Mouse (Mus musculus): ENCODE results near the gene Rictor. TPM values are rescaled to one million over a fixed set of nuclear protein-coding genes. Genes with fewer than 3 reads are reported as not detected.

Gene Rictor
- polyA plus RNA-seq, 1 experiment from 2014 or later: 13.5 TPM

GRCm38 (mm10) chr15:6723338-6723737 lies 15.2 kb downstream of the Rictor start:
- no peaks in the 10 kb centered on the region for H3K36me3 ChIP-seq (ENCODE audit: control insufficient read depth, insufficient read depth)
- H3K27ac ChIP-seq (ENCODE audit: low read depth, low read length): no peak overlapping the region
- no peaks in the 10 kb centered on the region for H3K27me3 ChIP-seq (replicated peaks; ENCODE audit: control insufficient read depth, insufficient read depth, low read length)
- peaks cover 3% of the 10 kb centered on the region; the same call in 1 of the 2 replicates for H3K9me3 ChIP-seq (ENCODE audit: control insufficient read depth)
- no peak for ATAC-seq
- H3K4me3 ChIP-seq (ENCODE audit: low read depth, low read length): no peak overlapping the region
- no peak overlapping the region for H3K9ac ChIP-seq (ENCODE audit: low read depth, low read length)
- no peaks in the 10 kb centered on the region for H3K4me1 ChIP-seq (replicated peaks; ENCODE audit: control insufficient read depth, insufficient read depth, low read length)
- peak; percentile 37; the same call in 1 of the 2 replicates for TF ChIP-seq CTCF (IDR thresholded peaks at IDR 0.05; ENCODE audit: low read depth)
- H3K4me2 ChIP-seq (replicated peaks; ENCODE audit: low read depth): no peak overlapping the region

GRCm38 (mm10) chr15:6724442-6724841 lies 16.3 kb downstream of the Rictor start:
- Histone ChIP-seq H3K9me3 (ENCODE audit: control insufficient read depth) (peaks cover 3% of the 10 kb centered on the region; the same call in 1 of the 2 replicates), H3K4me2 (replicated peaks; ENCODE audit: low read depth) (no peak overlapping the region), H3K27me3 (replicated peaks; ENCODE audit: control insufficient read depth, insufficient read depth, low read length) (no peaks in the 10 kb centered on the region), H3K9ac (ENCODE audit: low read depth, low read length) (no peak overlapping the region), H3K4me1 (replicated peaks; ENCODE audit: control insufficient read depth, insufficient read depth, low read length) (no peaks in the 10 kb centered on the region), H3K4me3 (ENCODE audit: low read depth, low read length) (no peak overlapping the region), H3K36me3 (ENCODE audit: control insufficient read depth, insufficient read depth) (no peaks in the 10 kb centered on the region), H3K27ac (ENCODE audit: low read depth, low read length) (no peak overlapping the region)
- no peak for ATAC-seq
- 84% methylated on average over 1 of the region's 1 CpGs for WGBS
- no peak for TF ChIP-seq CTCF (IDR thresholded peaks at IDR 0.05; ENCODE audit: low read depth)

DNA sequence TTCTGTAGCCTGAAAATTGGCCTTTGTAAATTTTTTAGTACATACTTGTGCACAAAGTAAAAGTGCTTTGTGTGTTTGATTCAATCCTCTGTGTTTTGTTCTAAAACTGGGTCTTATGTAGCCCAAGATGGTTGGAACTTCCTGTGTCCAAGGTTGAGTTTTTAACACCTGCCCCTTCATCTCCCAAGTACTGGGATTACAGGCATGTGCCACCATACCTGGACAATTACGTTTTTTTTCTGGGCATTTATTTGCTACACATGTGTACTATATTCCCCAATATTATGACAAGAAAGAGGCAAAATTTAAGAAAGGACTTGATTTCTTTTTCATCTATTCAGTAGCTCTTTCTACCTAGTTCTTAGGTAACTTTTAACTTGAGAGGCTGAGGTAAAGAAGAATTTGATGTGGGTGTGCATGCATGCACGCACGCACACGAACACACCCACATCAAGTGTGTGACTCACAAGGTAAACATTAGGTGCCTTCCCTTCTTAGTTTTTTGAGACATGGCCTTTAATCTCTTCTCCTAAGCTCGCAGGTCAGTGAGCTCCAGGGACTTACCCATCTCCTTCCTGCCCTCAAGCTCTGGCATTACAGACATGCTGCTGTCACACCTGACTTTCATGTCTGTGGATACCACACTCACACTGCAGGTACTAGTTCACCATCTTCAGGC lies 18.1 kb downstream of the Rictor start:
- H3K27me3 ChIP-seq (replicated peaks; ENCODE audit: control insufficient read depth, insufficient read depth, low read length): no peaks in the 10 kb centered on the region
- H3K4me2 ChIP-seq (replicated peaks; ENCODE audit: low read depth): no peak overlapping the region
- no peak overlapping the region for H3K9ac ChIP-seq (ENCODE audit: low read depth, low read length)
- TF ChIP-seq CTCF (IDR thresholded peaks at IDR 0.05; ENCODE audit: low read depth): no peak
- no peaks in the 10 kb centered on the region for H3K36me3 ChIP-seq (ENCODE audit: control insufficient read depth, insufficient read depth)
- ATAC-seq: no peak
- WGBS: 44% methylated on average over 5 of the region's 5 CpGs
- H3K27ac ChIP-seq (ENCODE audit: low read depth, low read length): no peak overlapping the region
- no peaks in the 10 kb centered on the region for H3K9me3 ChIP-seq (ENCODE audit: control insufficient read depth)
- no peak overlapping the region for H3K4me3 ChIP-seq (ENCODE audit: low read depth, low read length)
- H3K4me1 ChIP-seq (replicated peaks; ENCODE audit: control insufficient read depth, insufficient read depth, low read length): no peaks in the 10 kb centered on the region

DNA sequence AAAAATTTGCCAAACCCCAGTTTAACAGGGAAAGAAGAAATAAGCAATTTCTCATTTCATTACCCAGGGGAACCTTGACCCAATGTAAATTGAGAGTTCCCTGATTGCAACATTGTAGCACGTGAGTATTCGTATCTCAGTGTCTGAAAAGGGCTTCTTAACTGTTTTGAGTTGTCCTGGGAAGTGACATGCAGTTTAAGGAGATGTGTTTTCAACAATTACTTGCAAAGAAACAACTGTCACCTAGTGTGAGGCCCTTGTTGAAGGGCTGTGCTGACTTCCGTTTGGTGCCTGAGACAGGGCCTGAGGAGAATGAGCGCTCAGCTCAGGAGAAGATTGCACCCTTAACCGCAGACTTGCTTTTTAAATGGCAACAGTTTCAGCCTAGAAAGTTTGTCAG lies 24.9 kb downstream of the Rictor start:
- Histone ChIP-seq H3K9ac (ENCODE audit: low read depth, low read length) (no peak overlapping the region), H3K4me2 (replicated peaks; ENCODE audit: low read depth) (no peak overlapping the region), H3K36me3 (ENCODE audit: control insufficient read depth, insufficient read depth) (no peaks in the 10 kb centered on the region), H3K4me3 (ENCODE audit: low read depth, low read length) (no peak overlapping the region), H3K4me1 (replicated peaks; ENCODE audit: control insufficient read depth, insufficient read depth, low read length) (no peaks in the 10 kb centered on the region), H3K9me3 (ENCODE audit: control insufficient read depth) (no peaks in the 10 kb centered on the region), H3K27me3 (replicated peaks; ENCODE audit: control insufficient read depth, insufficient read depth, low read length) (no peaks in the 10 kb centered on the region), H3K27ac (ENCODE audit: low read depth, low read length) (no peak overlapping the region)
- no peak for ATAC-seq
- whole genome bisulfite sequencing: 62% methylated on average over 5 of the region's 5 CpGs
- TF ChIP-seq CTCF (IDR thresholded peaks at IDR 0.05; ENCODE audit: low read depth): no peak

DNA sequence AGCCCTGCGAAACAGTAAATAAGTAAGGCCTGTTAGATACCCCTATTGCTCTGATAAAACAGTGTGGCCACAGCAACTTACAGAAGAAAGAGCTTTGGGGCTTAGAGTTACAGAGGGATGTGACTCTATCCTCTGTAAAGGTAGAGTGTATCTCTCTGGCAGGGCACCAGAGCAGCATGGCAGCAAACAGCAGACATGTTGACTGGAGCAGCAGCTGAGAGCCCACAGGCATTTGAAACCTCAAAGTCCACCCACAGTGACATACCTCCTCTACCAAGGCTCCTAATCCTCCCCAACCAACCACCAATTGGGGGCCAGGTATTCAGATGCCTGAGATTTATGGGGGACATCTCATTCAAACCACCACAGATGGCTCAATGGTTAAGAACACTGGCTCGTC lies 31.0 kb downstream of the Rictor start:
- no peak for ATAC-seq
- no peaks in the 10 kb centered on the region for H3K9me3 ChIP-seq (ENCODE audit: control insufficient read depth)
- no peak overlapping the region for H3K4me3 ChIP-seq (ENCODE audit: low read depth, low read length)
- H3K4me1 ChIP-seq (replicated peaks; ENCODE audit: control insufficient read depth, insufficient read depth, low read length): no peaks in the 10 kb centered on the region
- H3K4me2 ChIP-seq (replicated peaks; ENCODE audit: low read depth): no peak overlapping the region
- peaks cover 13% of the 10 kb centered on the region for H3K36me3 ChIP-seq (ENCODE audit: control insufficient read depth, insufficient read depth)
- H3K27me3 ChIP-seq (replicated peaks; ENCODE audit: control insufficient read depth, insufficient read depth, low read length): no peaks in the 10 kb centered on the region
- no peak for TF ChIP-seq CTCF (IDR thresholded peaks at IDR 0.05; ENCODE audit: low read depth)
- WGBS: 93% methylated on average over 2 of the region's 2 CpGs
- no peak overlapping the region for H3K9ac ChIP-seq (ENCODE audit: low read depth, low read length)
- no peak overlapping the region for H3K27ac ChIP-seq (ENCODE audit: low read depth, low read length)

DNA sequence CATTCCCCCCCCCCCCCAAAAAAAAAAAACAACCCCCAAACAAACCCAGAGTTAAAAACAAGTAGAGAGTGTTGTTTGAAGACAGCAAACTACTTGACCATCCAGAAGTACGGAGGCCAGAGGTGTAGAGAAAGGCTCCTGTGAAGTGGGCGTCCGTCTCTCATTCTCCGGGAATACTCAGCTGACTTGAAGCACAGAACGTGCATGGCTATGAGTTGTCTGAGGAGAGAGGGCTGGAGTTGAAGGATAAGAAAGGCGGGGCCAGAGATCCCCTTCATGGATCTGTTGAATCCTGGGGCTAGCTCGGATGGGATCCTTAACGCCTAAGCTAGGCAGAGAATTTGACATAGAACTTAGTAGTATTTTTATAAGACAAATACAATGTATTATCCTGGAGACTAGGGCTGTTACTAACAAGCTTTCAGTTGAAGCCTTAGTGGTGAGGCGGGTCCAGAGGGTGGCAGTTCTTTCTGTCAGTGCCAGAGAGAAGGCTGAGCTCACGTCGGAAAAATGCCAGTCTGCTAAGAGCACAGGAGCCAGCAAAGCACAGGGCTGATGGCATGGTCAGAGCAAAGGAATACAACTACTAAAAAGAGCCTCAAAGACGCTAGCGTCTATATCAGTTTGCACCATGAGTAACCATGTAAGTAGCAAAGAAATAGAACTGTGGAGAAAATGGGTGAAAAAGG lies 34.3 kb downstream of the Rictor start:
- Histone ChIP-seq H3K9me3 (ENCODE audit: control insufficient read depth) (no peaks in the 10 kb centered on the region), H3K36me3 (ENCODE audit: control insufficient read depth, insufficient read depth) (peaks cover 23% of the 10 kb centered on the region), H3K4me1 (replicated peaks; ENCODE audit: control insufficient read depth, insufficient read depth, low read length) (no peaks in the 10 kb centered on the region), H3K9ac (ENCODE audit: low read depth, low read length) (no peak overlapping the region), H3K27me3 (replicated peaks; ENCODE audit: control insufficient read depth, insufficient read depth, low read length) (no peaks in the 10 kb centered on the region), H3K4me3 (ENCODE audit: low read depth, low read length) (no peak overlapping the region), H3K27ac (ENCODE audit: low read depth, low read length) (no peak overlapping the region), H3K4me2 (replicated peaks; ENCODE audit: low read depth) (no peak overlapping the region)
- WGBS: 76% methylated on average over 13 of the region's 13 CpGs
- no peak for TF ChIP-seq CTCF (IDR thresholded peaks at IDR 0.05; ENCODE audit: low read depth)
- no peak for ATAC-seq

Data from intestine, postnatal 0 days (tissue).